Mouse (Mus musculus) limb, embryonic 15.5 days (tissue): Measurements from ENCODE around the gene Slc30a7. TPM values are rescaled to one million over a fixed set of nuclear protein-coding genes. Genes with fewer than 3 reads are reported as not detected.
A peak's percentile ranks its signal among the peaks of the same experiment; 100 is the strongest.

ENCODE experiments used
- ATAC-seq: fragments of 200-750 bp; cut with Nextera tagmentation; 2 replicates; pipeline ENCODE4 v1.8.0; 2017; ENCODE audit warnings: low read depth, moderate TSS enrichment; ENCODE audit not compliant: insufficient number of reproducible peaks, low FRiP score, low TSS enrichment
- H3K27ac ChIP-seq: fragments of 300-500 bp; sonication (generic); 2 replicates; pipeline ENCODE4 v1.5.1; 2015; ENCODE audit warnings: moderate library complexity, mild to moderate bottlenecking, inconsistent platforms
- H3K27me3 ChIP-seq: fragments of 300-500 bp; sonication (generic); 2 replicates; pipeline ENCODE4 v1.6.1; 2015; ENCODE audit warnings: inconsistent platforms
- H3K36me3 ChIP-seq: fragments of 300-500 bp; sonication (generic); 2 replicates; pipeline ENCODE4 v1.6.1; 2015; ENCODE audit warnings: inconsistent platforms
- H3K4me1 ChIP-seq: fragments of 300-500 bp; sonication (generic); 2 replicates; pipeline ENCODE4 v1.6.1; 2015; ENCODE audit warnings: inconsistent platforms
- H3K4me2 ChIP-seq: fragments of 300-500 bp; sonication (generic); 2 replicates; pipeline ENCODE4 v1.6.1; 2015; ENCODE audit warnings: mild to moderate bottlenecking, inconsistent platforms
- H3K4me3 ChIP-seq: fragments of 300-500 bp; sonication (generic); 2 replicates; pipeline ENCODE4 v1.5.1; 2015; ENCODE audit warnings: mild to moderate bottlenecking, inconsistent platforms
- H3K9ac ChIP-seq: fragments of 300-500 bp; sonication (generic); 2 replicates; pipeline ENCODE4 v1.6.1; 2015; ENCODE audit warnings: inconsistent platforms
- H3K9me3 ChIP-seq: fragments of 300-500 bp; sonication (generic); 2 replicates; pipeline ENCODE4 v1.6.1; 2016; ENCODE audit warnings: inconsistent platforms
- WGBS: fragments of 180-500 bp; shearing (Covaris S2); methylation state at CpG from one replicate; pipeline ENCODE4 v1.1.7; 2015; 5-methylcytosine and 5-hydroxymethylcytosine counted together
- polyA plus RNA-seq: library from polyadenylated mRNA; unstranded; fragments of >200 nt; fragmentation: Nextera tagmentation; extraction: Ambion mirVana; gene quantifications from 2 replicates; pipeline ENCODE4 v1.2.1, GENCODE M21; 2015

Gene Slc30a7
- polyA plus RNA-seq, 1 experiment from 2014 or later: 38.8 TPM

- Histone ChIP-seq H3K27me3 (no peaks in the 10 kb centered on the region), H3K9me3 (no peaks in the 10 kb centered on the region), H3K36me3 (peaks cover 53% of the 10 kb centered on the region), H3K4me1 (no peaks in the 10 kb centered on the region), H3K4me3 (no peak overlapping the region), H3K4me2 (no peak overlapping the region), H3K27ac (no peak overlapping the region), H3K9ac (no peak overlapping the region)
- ATAC-seq: no peak
- WGBS: 63% methylated on average over 9 of the region's 9 CpGs
Observed at GRCm38 (mm10) chr3:115985183-115985892, 21.9 kb downstream of the Slc30a7 start.

DNA sequence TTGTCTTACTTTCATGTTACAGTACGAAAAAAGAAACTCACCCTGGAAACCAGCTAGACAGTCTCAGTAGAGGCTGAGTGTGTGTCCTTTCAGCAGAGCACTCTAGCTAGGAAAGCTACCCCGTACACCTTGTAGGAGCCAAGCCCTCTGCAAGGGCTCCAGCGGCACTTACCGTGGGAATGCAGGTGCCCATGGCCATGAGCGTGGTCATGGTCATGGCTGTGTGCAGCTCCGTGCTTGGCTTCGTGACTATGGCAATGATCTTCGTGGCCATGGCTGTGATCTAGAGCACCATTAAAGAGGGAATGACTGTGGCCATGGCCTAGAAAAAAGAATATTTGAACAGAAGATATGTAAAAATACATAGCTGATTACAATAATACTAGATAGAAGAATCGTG, 22.6 kb downstream of the Slc30a7 start:
- no peaks in the 10 kb centered on the region for H3K27me3 ChIP-seq
- no peak overlapping the region for H3K4me2 ChIP-seq
- no peaks in the 10 kb centered on the region for H3K9me3 ChIP-seq
- no peak overlapping the region for H3K27ac ChIP-seq
- WGBS: 95% methylated on average over 9 of the region's 9 CpGs
- H3K9ac ChIP-seq: no peak overlapping the region
- ATAC-seq: no peak
- H3K4me3 ChIP-seq: no peak overlapping the region
- peaks cover 48% of the 10 kb centered on the region for H3K36me3 ChIP-seq
- no peaks in the 10 kb centered on the region for H3K4me1 ChIP-seq

DNA sequence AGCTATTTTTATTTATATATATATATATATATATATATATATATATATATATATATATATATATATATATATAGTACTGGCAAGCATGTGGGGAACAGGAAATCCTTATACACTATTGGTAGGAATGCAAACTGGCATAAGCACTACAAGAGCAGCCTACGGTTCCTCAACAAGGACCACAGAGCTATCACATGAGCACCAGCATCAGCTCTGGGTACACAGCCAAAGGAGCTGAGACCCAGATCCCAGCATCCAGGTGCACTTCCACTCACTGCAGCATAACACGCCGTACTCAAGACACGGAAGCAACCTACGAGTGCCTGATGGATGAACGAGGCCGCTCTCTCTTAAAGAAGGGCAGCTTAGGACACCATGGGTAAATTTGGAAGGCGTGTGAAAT, 24.0 kb downstream of the Slc30a7 start:
- 90% methylated on average over 8 of the region's 8 CpGs for WGBS
- H3K27me3 ChIP-seq: no peaks in the 10 kb centered on the region
- no peak overlapping the region for H3K4me3 ChIP-seq
- H3K4me1 ChIP-seq: no peaks in the 10 kb centered on the region
- no peaks in the 10 kb centered on the region for H3K9me3 ChIP-seq
- H3K9ac ChIP-seq: no peak overlapping the region
- H3K27ac ChIP-seq: no peak overlapping the region
- H3K36me3 ChIP-seq: peaks cover 46% of the 10 kb centered on the region
- no peak overlapping the region for H3K4me2 ChIP-seq
- ATAC-seq: no peak

DNA sequence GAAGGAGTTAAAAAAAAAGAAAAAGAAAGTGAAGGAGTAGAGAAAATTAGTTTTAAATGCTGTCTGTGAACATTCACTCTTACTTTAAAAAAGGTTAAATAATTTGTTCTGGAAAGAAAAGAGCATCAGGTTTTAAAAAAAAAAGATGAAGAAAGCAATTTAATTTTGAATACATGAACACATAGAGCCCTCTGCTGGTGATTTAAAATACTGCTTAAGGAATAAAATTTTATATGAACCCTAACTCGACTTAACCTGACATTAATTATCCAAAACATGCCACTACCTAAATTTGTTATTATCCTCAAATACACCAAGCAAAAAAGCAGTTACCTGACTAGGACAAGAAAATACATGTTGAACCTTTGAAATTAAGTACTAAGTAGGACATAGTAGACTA, 28.2 kb downstream of the Slc30a7 start:
- no peaks in the 10 kb centered on the region for H3K4me1 ChIP-seq
- no peak overlapping the region for H3K4me2 ChIP-seq
- ATAC-seq: no peak
- 8% methylated on average over 1 of the region's 1 CpGs for WGBS
- no peaks in the 10 kb centered on the region for H3K9me3 ChIP-seq
- no peak overlapping the region for H3K9ac ChIP-seq
- H3K27ac ChIP-seq: no peak overlapping the region
- H3K27me3 ChIP-seq: no peaks in the 10 kb centered on the region
- peaks cover 44% of the 10 kb centered on the region for H3K36me3 ChIP-seq
- H3K4me3 ChIP-seq: no peak overlapping the region

GRCm38 (mm10) chr3:115974995-115975394, 32.2 kb downstream of the Slc30a7 start:
- no peak overlapping the region for H3K27ac ChIP-seq
- WGBS: 94% methylated on average over 10 of the region's 10 CpGs
- H3K4me1 ChIP-seq: no peaks in the 10 kb centered on the region
- peaks cover 52% of the 10 kb centered on the region for H3K36me3 ChIP-seq
- ATAC-seq: no peak
- no peak overlapping the region for H3K4me3 ChIP-seq
- H3K27me3 ChIP-seq: no peaks in the 10 kb centered on the region
- no peaks in the 10 kb centered on the region for H3K9me3 ChIP-seq
- no peak overlapping the region for H3K4me2 ChIP-seq
- no peak overlapping the region for H3K9ac ChIP-seq

DNA sequence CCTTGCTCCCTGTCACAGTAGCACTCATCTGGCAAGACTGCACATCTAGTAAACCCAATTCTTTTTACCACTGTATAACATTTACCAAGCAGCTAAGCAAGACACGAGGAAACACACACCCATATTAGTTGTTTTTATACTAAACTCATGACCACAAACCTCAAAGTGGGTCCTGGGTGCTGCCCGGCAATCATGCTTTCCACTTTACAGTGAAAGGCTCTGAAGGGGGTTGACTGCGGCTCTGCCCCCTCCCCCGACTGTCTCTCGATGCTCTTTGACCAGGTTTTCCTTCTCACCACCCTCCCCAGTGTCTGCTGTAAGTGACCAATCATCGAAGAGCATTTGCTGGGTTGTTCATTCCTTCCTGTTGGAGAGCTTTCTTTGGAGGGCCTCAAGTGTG, 33.0 kb downstream of the Slc30a7 start:
- H3K36me3 ChIP-seq: peaks cover 49% of the 10 kb centered on the region
- no peaks in the 10 kb centered on the region for H3K27me3 ChIP-seq
- H3K9ac ChIP-seq: no peak overlapping the region
- WGBS: 94% methylated on average over 6 of the region's 6 CpGs
- ATAC-seq: no peak
- no peaks in the 10 kb centered on the region for H3K9me3 ChIP-seq
- H3K27ac ChIP-seq: no peak overlapping the region
- H3K4me3 ChIP-seq: no peak overlapping the region
- no peaks in the 10 kb centered on the region for H3K4me1 ChIP-seq
- no peak overlapping the region for H3K4me2 ChIP-seq

DNA sequence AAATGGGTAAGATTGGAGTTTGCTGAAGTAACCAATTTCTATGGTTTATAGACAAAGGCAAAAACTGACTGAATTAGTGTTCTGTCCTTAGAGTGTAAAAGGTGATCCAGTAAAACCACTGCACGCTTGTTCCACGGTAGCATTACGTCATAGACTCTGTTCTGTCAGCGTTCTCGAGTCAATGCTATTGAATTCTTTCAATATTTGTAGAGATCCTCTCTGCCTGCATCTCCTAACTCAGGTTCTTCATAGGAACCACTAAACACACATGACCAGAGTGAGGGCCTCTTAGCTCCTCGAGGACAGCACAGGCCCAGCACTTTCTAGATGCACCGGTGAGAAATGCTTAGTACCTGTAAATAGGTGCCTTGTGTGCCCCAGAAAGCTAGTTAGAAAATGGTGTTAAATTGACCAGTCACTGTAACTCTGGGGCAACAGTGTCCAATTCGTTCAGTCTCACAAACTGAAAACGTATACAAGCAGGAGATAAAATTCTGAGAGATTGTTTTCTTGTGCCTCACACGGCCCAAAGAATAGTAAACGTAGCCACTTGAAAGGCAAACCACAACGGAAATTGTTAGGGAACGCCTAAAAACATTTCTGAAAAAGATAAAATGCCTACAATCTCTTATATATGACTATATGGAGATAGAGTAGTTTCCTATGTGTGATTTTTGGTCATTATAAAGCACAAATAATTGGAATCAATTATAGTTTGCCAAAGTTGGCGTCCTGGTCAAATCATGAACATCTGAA, 35.1 kb downstream of the Slc30a7 start:
- no peaks in the 10 kb centered on the region for H3K27me3 ChIP-seq
- H3K4me2 ChIP-seq: no peak overlapping the region
- no peak overlapping the region for H3K9ac ChIP-seq
- H3K4me3 ChIP-seq: no peak overlapping the region
- 86% methylated on average over 14 of the region's 14 CpGs for WGBS
- no peaks in the 10 kb centered on the region for H3K9me3 ChIP-seq
- no peak for ATAC-seq
- no peaks in the 10 kb centered on the region for H3K4me1 ChIP-seq
- H3K27ac ChIP-seq: no peak overlapping the region
- peaks cover 42% of the 10 kb centered on the region for H3K36me3 ChIP-seq

DNA sequence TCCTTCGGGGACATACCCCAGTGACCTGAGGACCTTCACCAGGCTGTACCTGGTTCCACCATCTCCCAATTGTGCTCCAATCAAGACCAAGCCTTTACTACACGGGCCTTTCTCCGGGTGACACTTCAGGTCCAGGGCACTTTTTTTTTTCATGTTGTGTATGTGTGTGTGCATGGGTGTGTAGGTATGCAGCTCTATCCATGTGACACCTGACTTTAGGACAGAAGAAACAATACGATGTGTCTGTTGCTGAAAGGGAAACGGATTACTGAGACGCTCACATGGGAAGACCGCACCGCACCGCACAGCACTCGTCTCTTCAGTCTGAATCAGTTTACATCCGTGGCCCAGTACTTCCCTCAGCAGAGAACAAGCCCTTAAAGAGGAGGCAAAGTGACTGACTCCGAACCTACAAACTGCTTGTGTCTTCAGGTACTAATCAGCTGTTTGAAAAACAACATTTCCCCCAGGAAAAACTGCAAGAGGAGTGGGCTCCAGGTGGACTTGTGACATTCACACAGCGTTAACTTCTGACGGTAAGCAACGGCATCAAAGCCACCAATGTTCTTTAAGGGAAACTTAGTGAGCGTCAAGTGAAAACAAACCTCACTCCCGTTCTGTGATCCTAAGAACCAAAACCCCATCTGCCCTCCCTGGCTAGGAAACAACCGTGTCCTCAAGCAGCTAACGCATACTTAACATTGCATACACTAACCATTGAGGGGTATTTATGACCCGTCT, 36.0 kb downstream of the Slc30a7 start:
- no peaks in the 10 kb centered on the region for H3K9me3 ChIP-seq
- no peak overlapping the region for H3K9ac ChIP-seq
- H3K4me3 ChIP-seq: no peak overlapping the region
- no peak overlapping the region for H3K4me2 ChIP-seq
- no peaks in the 10 kb centered on the region for H3K4me1 ChIP-seq
- H3K27ac ChIP-seq: no peak overlapping the region
- WGBS: 91% methylated on average over 20 of the region's 20 CpGs
- no peaks in the 10 kb centered on the region for H3K27me3 ChIP-seq
- H3K36me3 ChIP-seq: peaks cover 40% of the 10 kb centered on the region
- ATAC-seq: no peak

DNA sequence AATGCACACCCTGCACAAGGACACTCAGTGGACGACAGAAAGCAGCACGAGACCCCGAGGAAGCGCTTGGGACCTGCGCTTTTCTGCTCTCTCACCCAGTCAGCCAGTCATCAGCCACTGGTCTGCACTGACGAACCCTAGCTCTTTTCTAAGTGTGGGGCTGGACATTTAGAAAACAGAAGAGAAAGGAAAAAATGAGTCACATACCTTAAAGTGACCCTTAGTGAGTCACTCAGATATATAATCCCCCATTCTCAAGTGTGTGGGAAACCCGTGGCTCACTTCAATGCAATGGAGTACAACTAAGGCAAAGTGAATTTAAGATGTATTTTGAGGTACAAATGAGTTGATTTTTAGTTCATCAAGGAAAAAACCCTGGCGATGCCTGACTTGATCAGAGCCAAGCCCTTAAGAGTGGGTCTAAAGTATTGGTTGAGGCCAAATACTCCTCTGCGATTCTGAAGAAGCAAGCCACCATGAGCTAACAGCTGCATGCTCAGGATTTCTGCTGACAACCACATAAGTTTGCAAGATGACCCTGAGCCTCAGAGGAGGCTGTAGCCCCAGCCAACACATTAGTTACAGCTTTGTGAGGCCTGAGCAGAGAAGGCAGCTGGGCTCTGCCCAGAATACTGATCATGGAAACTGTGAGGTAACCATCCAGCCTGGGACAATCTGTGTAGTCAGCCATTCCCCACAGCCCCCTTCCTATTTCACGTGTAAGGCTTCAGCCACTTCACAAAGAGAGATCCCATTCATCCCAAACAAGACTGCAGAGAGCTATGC, 38.3 kb downstream of the Slc30a7 start:
- H3K27ac ChIP-seq: peak overlapping the region; percentile 47
- no peaks in the 10 kb centered on the region for H3K4me1 ChIP-seq
- H3K4me2 ChIP-seq: no peak overlapping the region
- H3K36me3 ChIP-seq: peaks cover 27% of the 10 kb centered on the region
- no peaks in the 10 kb centered on the region for H3K27me3 ChIP-seq
- H3K4me3 ChIP-seq: no peak overlapping the region
- H3K9ac ChIP-seq: no peak overlapping the region
- 78% methylated on average over 10 of the region's 10 CpGs for WGBS
- ATAC-seq: peak; percentile 86
- H3K9me3 ChIP-seq: no peaks in the 10 kb centered on the region

DNA sequence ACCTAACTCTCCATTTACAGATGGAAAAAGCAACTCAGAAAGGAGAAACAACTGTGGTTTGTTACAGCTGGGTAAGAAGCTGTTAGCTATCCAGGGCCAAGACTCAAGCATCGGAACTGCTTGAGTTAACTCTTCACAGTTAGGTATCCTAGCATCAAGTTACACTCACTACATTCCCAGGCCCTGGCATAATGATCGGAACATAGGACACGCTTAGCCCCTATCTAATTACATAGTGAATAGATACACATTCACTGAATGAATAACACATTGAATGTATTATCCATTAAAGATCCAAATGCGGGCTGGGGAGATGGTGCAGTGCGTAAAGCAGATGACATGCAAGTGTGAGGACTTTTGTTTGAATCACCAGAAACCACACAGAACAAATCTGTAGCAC, 43.1 kb downstream of the Slc30a7 start:
- H3K4me3 ChIP-seq: no peak overlapping the region
- H3K27me3 ChIP-seq: no peaks in the 10 kb centered on the region
- 61% methylated on average over 5 of the region's 5 CpGs for WGBS
- H3K4me1 ChIP-seq: peaks cover 6% of the 10 kb centered on the region; the same call in 1 of the 2 replicates
- H3K4me2 ChIP-seq: no peak overlapping the region
- H3K27ac ChIP-seq: no peak overlapping the region
- no peaks in the 10 kb centered on the region for H3K9me3 ChIP-seq
- H3K9ac ChIP-seq: no peak overlapping the region
- no peak for ATAC-seq
- no peaks in the 10 kb centered on the region for H3K36me3 ChIP-seq

GRCm38 (mm10) chr3:115963597-115963996, 43.6 kb downstream of the Slc30a7 start:
- peaks cover 6% of the 10 kb centered on the region; the same call in 1 of the 2 replicates for H3K4me1 ChIP-seq
- no peak for ATAC-seq
- no peak overlapping the region for H3K9ac ChIP-seq
- no peak overlapping the region for H3K27ac ChIP-seq
- peaks cover under 1% of the 10 kb centered on the region for H3K36me3 ChIP-seq
- no peaks in the 10 kb centered on the region for H3K9me3 ChIP-seq
- 83% methylated on average over 1 of the region's 1 CpGs for WGBS
- H3K27me3 ChIP-seq: no peaks in the 10 kb centered on the region
- no peak overlapping the region for H3K4me3 ChIP-seq
- no peak overlapping the region for H3K4me2 ChIP-seq
